Mouse (Mus musculus) midbrain, embryonic 14.5 days (tissue): Measurements from ENCODE around the gene Hmga2. TPM values are rescaled to one million over a fixed set of nuclear protein-coding genes. Genes with fewer than 3 reads are reported as not detected.
A peak's percentile ranks its signal among the peaks of the same experiment; 100 is the strongest.
"Not testable (repeated sequence)": the region's sequence is repeated elsewhere in the genome, so short reads cannot be mapped to it uniquely, and the experiment has no call there.

ENCODE experiments used
- ATAC-seq: fragments of 200-750 bp; cut with Nextera tagmentation; 2 replicates; pipeline ENCODE4 v1.8.0; 2017; ENCODE audit warnings: moderate number of reproducible peaks, moderate library complexity; ENCODE audit not compliant: low FRiP score, low TSS enrichment
- DNase-seq: peaks from one replicate; pipeline ENCODE4 v3.0.0-alpha.2; 2015
- H3K27ac ChIP-seq: fragments of 300-500 bp; sonication (generic); replicated peaks from 2 replicates; pipeline ENCODE4 v1.5.1; 2014; ENCODE audit warnings: mild to moderate bottlenecking, low read depth, low read length, moderate library complexity
- H3K27me3 ChIP-seq: fragments of 300-500 bp; sonication (generic); 2 replicates; pipeline ENCODE4 v1.6.1; 2014; ENCODE audit warnings: low read length, control low read depth, mixed read lengths; ENCODE audit not compliant: control insufficient read depth, insufficient read depth
- H3K36me3 ChIP-seq: fragments of 300-500 bp; sonication (generic); 2 replicates; pipeline ENCODE4 v1.6.1; 2014; ENCODE audit warnings: low read length, control low read depth; ENCODE audit not compliant: control insufficient read depth, insufficient read depth
- H3K4me1 ChIP-seq: fragments of 300-500 bp; sonication (generic); 2 replicates; pipeline ENCODE4 v1.6.1; 2014; ENCODE audit warnings: mild to moderate bottlenecking, antibody characterized with exemption, low read length, control low read depth; ENCODE audit not compliant: control insufficient read depth, insufficient read depth
- H3K4me2 ChIP-seq: fragments of 300-500 bp; sonication (generic); 2 replicates; pipeline ENCODE4 v1.6.1; 2014; ENCODE audit warnings: mild to moderate bottlenecking, low read length, moderate library complexity
- H3K4me3 ChIP-seq: fragments of 300-500 bp; sonication (generic); replicated peaks from 2 replicates; pipeline ENCODE4 v1.5.1; 2014; ENCODE audit warnings: low read depth, low read length
- H3K9ac ChIP-seq: fragments of 300-500 bp; sonication (generic); replicated peaks from 2 replicates; pipeline ENCODE4 v1.6.1; 2014; ENCODE audit warnings: mild to moderate bottlenecking, low read length, moderate library complexity
- H3K9me3 ChIP-seq: fragments of 300-500 bp; sonication (generic); 2 replicates; pipeline ENCODE4 v1.6.1; 2016; ENCODE audit warnings: low read length, control low read depth, mixed read lengths; ENCODE audit not compliant: control insufficient read depth
- WGBS: fragments of 180-500 bp; shearing (Covaris S2); extraction: QIAGEN DNeasy Blood & Tissue Kit; methylation state at CpG from one replicate; pipeline ENCODE4 v1.1.7; 2014; 5-methylcytosine and 5-hydroxymethylcytosine counted together
- polyA plus RNA-seq: library from polyadenylated mRNA; unstranded; fragments of >200 nt; fragmentation: Nextera tagmentation; extraction: Ambion mirVana; gene quantifications from 2 replicates; pipeline ENCODE4 v1.2.1, GENCODE M21; 2014

The Hmga2 gene
- polyA plus RNA-seq, 1 experiment from 2014 or later, result 2.6 TPM

DNA sequence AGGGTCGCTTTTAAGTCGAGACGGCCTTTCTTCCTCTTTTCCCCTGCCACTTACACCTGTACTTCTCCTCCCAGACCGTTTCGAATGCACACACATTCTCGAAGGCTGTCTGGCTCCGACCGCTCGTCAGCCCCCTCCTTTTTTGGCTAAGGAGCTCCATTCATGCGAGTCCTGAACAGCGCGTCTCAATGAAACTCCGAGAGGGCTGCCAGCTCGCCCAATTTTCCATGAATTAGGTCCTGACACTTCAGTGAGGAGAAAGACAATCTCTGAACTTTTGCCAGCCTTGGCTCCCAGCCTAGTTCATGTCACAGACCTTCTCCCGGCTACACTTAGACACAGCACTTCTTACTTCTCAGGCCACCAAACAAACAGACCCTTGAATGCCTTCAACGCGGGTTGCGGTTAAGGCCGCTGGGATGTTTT is 98.9 kb downstream of the Hmga2 start:
- no peaks in the 10 kb centered on the region for H3K36me3 ChIP-seq
- H3K9me3 ChIP-seq, result no peaks in the 10 kb centered on the region
- no peak overlapping the region for H3K27ac ChIP-seq
- ATAC-seq (peak; percentile 89), DNase-seq (peak; percentile 89)
- H3K9ac ChIP-seq, result no peak overlapping the region
- no peaks in the 10 kb centered on the region for H3K27me3 ChIP-seq
- H3K4me2 ChIP-seq, result peak overlapping the region; percentile 27
- 0 out of 2 replicates have a peak, but pooled peaks cover 8% of the 10 kb centered on the region for H3K4me1 ChIP-seq
- H3K4me3 ChIP-seq, result no peak overlapping the region
- WGBS, result 17% methylated on average over 19 of the region's 19 CpGs

DNA sequence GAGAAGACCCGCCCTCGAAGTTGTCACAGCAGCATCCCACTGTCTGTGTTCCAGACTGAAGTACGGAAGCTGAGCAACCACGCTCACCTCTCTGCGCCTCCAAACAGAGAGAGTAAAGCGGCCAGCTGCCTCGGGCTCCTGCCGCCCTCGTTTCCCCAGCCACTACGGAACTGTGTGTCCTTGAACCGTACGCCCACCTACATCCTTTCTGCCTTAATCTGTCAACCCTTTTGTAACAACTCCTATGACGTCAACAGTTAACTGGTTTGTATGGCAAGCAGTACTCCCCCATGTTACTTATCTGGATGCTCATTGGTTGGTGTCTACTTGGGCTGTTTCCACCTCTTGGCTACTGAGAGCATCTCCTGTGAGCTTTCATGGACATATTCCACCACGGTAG is 100.8 kb downstream of the Hmga2 start:
- Histone ChIP-seq H3K4me1 (0 out of 2 replicates have a peak, but pooled peaks cover 8% of the 10 kb centered on the region), H3K36me3 (no peaks in the 10 kb centered on the region), H3K9ac (no peak overlapping the region), H3K27ac (no peak overlapping the region), H3K27me3 (no peaks in the 10 kb centered on the region), H3K4me3 (no peak overlapping the region), H3K9me3 (no peaks in the 10 kb centered on the region), H3K4me2 (no peak overlapping the region)
- DNase-seq (no peak), ATAC-seq (no peak)
- 90% methylated on average over 14 of the region's 14 CpGs for WGBS

DNA sequence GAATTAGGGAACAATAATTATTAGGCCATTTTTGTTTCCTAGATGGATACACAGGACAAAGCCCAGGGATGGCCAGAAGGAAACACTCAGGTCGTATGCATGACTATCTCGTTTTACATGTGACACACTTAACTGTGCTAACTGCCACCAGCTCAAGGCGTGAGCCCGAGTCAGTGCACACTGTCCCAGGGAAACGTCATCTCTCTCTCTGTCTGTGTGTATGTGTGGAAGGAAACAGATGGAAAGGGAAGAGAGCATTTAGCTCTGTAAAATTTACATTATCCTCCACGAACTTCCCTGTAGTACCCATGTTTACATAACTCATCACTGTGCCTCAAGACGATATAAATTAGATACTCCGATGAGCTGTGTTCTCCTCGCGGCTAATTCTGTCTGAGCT is 105.1 kb downstream of the Hmga2 start:
- no peaks in the 10 kb centered on the region for H3K9me3 ChIP-seq
- no peaks in the 10 kb centered on the region for H3K4me1 ChIP-seq
- DNase-seq (no peak), ATAC-seq (no peak)
- H3K36me3 ChIP-seq, result no peaks in the 10 kb centered on the region
- no peak overlapping the region for H3K27ac ChIP-seq
- no peak overlapping the region for H3K9ac ChIP-seq
- 73% methylated on average over 10 of the region's 10 CpGs for WGBS
- no peak overlapping the region for H3K4me3 ChIP-seq
- H3K4me2 ChIP-seq, result no peak overlapping the region
- no peaks in the 10 kb centered on the region for H3K27me3 ChIP-seq

DNA sequence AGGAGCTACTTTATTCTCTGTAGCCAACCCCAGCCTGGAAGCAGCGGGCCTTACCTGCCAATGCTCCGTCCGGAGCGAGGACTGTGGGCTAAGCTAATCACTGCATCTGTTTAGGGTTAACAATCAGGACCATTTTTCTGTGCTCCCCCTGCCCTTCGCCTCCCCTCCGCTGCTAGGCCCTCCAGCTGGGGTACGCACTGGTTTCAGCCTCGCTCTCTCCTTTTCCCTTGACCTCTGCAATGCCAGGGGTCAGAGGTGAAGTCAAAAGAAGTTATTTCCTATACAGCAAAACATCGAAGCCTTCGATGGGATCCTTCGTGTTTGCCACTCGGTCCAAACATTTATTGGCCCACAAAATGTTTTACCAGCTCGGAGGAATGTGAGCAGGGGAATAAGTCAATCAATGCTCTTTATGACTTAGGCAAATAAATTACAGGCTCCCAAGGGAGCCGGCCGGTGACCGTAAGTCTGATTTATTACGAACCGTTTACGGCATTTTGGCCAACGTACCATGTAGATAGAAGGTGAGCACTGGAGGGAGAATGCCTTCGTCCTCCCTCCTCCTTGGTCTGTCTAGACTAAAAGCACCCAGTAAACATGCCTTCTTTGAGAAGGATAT is 107.0 kb downstream of the Hmga2 start:
- Histone ChIP-seq H3K9ac (no peak overlapping the region), H3K4me2 (no peak overlapping the region), H3K4me3 (no peak overlapping the region), H3K4me1 (no peaks in the 10 kb centered on the region), H3K27me3 (no peaks in the 10 kb centered on the region), H3K36me3 (no peaks in the 10 kb centered on the region), H3K27ac (no peak overlapping the region), H3K9me3 (no peaks in the 10 kb centered on the region)
- DNase-seq, result no peak
- 81% methylated on average over 21 of the region's 21 CpGs for WGBS
- ATAC-seq, result no peak

DNA sequence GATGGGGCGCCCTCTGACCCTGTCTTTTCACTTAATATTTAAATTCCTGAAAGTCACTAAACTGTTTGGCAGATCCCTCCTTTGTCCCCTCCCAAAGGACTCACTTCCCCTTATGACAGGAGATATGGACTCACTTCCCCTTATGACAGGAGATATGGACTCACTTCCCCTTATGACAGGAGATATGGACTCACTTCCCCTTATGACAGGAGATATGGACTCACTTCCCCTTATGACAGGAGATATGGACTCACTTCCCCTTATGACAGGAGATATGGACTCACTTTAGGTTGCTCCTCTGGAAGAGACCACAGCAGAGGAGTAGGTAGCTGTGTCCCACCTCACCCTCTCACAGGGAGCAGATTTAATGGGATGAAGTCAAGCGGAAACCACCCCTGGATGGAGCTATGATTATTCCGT is 110.1 kb downstream of the Hmga2 start:
- ATAC-seq, H3K9ac ChIP-seq, H3K27me3 ChIP-seq, H3K27ac ChIP-seq, H3K36me3 ChIP-seq, DNase-seq, H3K4me3 ChIP-seq, H3K4me2 ChIP-seq, H3K9me3 ChIP-seq, H3K4me1 ChIP-seq: not testable (repeated sequence)
- 87% methylated on average over 3 of the region's 3 CpGs for WGBS

DNA sequence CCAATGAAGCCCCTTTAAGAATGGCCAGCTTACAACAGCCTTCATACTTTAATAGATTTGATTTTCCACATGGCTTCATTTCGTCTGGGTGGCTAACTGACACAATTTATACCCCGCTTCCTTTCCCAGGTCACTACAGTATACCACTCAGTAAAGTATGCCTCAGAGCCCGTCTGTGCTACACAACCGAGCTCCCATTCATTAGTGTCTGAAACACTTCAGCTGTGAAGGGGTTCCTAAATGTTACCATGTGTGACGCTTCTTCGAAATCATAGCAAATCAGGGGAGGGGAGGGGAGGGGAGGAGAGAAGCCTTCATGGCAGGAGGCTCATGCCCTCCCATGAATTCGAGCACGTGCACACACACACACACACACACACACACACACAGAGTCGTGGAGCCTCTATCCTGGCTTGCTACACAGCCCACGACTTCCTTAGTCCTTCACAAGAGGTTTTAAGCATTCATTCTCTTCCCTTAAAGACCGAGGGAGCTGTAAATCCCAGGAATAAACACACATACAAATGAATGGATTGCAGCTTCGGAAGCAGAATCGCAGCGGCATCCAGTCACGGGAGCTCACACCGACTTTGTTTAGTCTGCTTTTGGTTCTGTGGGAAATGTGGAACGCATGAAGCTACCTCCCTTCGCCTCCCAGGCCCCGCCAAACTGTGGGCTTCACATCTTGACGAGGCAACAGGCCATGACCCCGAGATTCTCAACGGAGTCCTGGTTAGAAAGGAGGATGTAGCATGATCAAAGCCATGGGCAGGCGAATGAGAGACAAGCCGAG is 110.7 kb downstream of the Hmga2 start:
- H3K4me3 ChIP-seq, result no peak overlapping the region
- no peaks in the 10 kb centered on the region for H3K9me3 ChIP-seq
- H3K36me3 ChIP-seq, result no peaks in the 10 kb centered on the region
- peak overlapping the region; percentile 28 for H3K4me2 ChIP-seq
- WGBS, result 46% methylated on average over 24 of the region's 24 CpGs
- H3K27me3 ChIP-seq, result no peaks in the 10 kb centered on the region
- no peak overlapping the region for H3K9ac ChIP-seq
- ATAC-seq (no peak), DNase-seq (no peak)
- no peaks in the 10 kb centered on the region for H3K4me1 ChIP-seq
- H3K27ac ChIP-seq, result no peak overlapping the region

DNA sequence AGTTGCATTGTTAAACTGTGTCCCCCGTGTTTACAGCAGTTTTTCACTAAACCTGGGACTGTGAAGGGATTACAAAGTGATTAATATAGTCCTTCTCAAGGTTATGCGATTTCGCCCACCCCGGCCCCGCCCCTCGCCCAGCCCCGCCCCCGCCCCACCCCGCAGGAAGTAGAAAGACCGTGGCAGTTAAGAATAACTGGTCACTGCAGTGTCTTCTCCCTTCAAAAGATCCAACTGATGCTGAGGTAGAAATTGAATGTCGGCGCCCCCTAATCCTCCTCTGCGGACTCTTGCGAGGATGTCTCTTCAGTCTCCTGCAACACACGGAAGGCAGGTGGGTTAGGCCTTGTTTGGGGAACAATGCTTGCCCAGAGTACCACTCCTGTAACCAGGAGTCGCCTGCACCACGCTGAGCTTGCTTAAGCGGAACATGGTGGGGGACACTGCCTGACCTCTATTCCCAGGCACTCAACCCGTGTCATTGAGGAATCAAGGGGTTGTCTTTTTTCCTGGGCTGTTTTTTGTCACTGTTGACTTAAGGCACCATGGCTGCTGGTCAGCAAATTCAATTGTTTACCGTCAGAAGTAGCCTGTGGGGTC is 112.2 kb downstream of the Hmga2 start:
- Histone ChIP-seq H3K36me3 (no peaks in the 10 kb centered on the region), H3K4me1 (no peaks in the 10 kb centered on the region), H3K27ac (no peak overlapping the region), H3K4me2 (no peak overlapping the region), H3K4me3 (no peak overlapping the region), H3K9ac (no peak overlapping the region), H3K9me3 (no peaks in the 10 kb centered on the region), H3K27me3 (no peaks in the 10 kb centered on the region)
- 57% methylated on average over 20 of the region's 20 CpGs for WGBS
- DNase-seq (no peak), ATAC-seq (no peak)

DNA sequence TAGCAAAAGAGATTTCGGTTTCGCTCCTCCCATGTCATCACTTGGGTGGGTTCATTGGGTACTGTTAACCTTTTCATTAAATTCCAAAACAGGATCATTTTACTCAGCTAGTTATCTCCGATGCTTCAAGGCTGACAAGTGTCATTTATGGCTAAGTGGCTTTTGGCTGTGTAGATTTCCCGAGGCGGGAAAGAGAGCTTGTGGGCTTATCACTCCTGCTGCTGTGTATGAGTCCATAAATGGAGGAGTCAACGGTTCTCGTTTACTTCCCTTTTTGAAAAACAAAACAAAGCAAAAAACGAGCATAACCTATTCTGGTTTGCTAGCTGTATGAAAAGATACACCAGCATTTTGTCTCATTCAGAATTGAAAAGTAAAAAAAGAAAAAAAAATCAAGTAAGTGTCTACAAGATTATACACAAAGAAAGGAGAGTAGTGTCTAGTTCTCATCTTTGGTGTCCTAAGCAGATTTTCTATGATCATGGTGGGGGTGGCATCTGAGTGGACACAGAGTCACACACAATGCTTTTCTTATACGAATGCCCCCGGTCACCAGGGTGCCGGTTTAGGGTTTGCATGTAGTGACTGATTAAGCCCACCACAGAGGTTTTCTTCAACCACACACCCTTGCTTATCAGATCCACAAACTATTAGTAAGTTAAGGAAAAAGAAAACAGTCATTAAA is 112.8 kb downstream of the Hmga2 start:
- ATAC-seq, H3K4me3 ChIP-seq, H3K27ac ChIP-seq, H3K9me3 ChIP-seq, DNase-seq, H3K4me1 ChIP-seq, H3K36me3 ChIP-seq, H3K9ac ChIP-seq, H3K4me2 ChIP-seq, H3K27me3 ChIP-seq: not testable (repeated sequence)
- 80% methylated on average over 8 of the region's 11 CpGs for WGBS
